Mouse (Mus musculus): ENCODE results near the gene Creg2.

The Creg2 gene

GRCm38 (mm10) chr1:39650435-39651240 is 636 bp downstream of the Creg2 start:
- DNase-seq (ENCODE audit: low spot score): peak; percentile 35

GRCm38 (mm10) chr1:39649691-39650434 is 1.4 kb downstream of the Creg2 start:
- no peak for DNase-seq (ENCODE audit: low spot score)

- DNase-seq (ENCODE audit: low spot score): no peak
Measured at GRCm38 (mm10) chr1:39648584-39648983, 2.7 kb downstream of the Creg2 start.

GRCm38 (mm10) chr1:39645905-39646759 is 5.1 kb downstream of the Creg2 start:
- DNase-seq (ENCODE audit: low spot score): no peak

- DNase-seq (ENCODE audit: low spot score): no peak
Measured at GRCm38 (mm10) chr1:39644333-39644732, 6.9 kb downstream of the Creg2 start.

- no peak for DNase-seq (ENCODE audit: low spot score)
Measured at GRCm38 (mm10) chr1:39641667-39642066, 9.6 kb downstream of the Creg2 start.

- DNase-seq (ENCODE audit: low spot score): no peak
Measured at GRCm38 (mm10) chr1:39637139-39637538, 14.1 kb downstream of the Creg2 start.

- no peak for DNase-seq (ENCODE audit: low spot score)
Measured at GRCm38 (mm10) chr1:39636660-39637059, 14.6 kb downstream of the Creg2 start.

GRCm38 (mm10) chr1:39636196-39636595 is 15.1 kb downstream of the Creg2 start:
- DNase-seq (ENCODE audit: low spot score): no peak

- no peak for DNase-seq (ENCODE audit: low spot score)
Measured at GRCm38 (mm10) chr1:39628606-39629005, 22.7 kb downstream of the Creg2 start.

GRCm38 (mm10) chr1:39625491-39625890 is 25.8 kb downstream of the Creg2 start:
- DNase-seq (ENCODE audit: low spot score): no peak

- no peak for DNase-seq (ENCODE audit: low spot score)
Measured at GRCm38 (mm10) chr1:39623729-39624128, 27.5 kb downstream of the Creg2 start.

- no peak for DNase-seq (ENCODE audit: low spot score)
Measured at GRCm38 (mm10) chr1:39623106-39623505, 28.2 kb downstream of the Creg2 start.

- DNase-seq (ENCODE audit: low spot score): no peak
Measured at GRCm38 (mm10) chr1:39618524-39618923, 32.8 kb downstream of the Creg2 start.

- no peak for DNase-seq (ENCODE audit: low spot score)
Measured at GRCm38 (mm10) chr1:39615526-39615925, 35.7 kb downstream of the Creg2 start.

- DNase-seq (ENCODE audit: low spot score): peak; percentile 25
Measured at GRCm38 (mm10) chr1:39614462-39615279, 36.6 kb downstream of the Creg2 start.

- DNase-seq (ENCODE audit: low spot score): no peak
Measured at GRCm38 (mm10) chr1:39613061-39613460, 38.2 kb downstream of the Creg2 start.

GRCm38 (mm10) chr1:39612491-39612890 is 38.8 kb downstream of the Creg2 start:
- DNase-seq (ENCODE audit: low spot score): no peak

- no peak for DNase-seq (ENCODE audit: low spot score)
Measured at GRCm38 (mm10) chr1:39608534-39608933, 42.7 kb downstream of the Creg2 start.

GRCm38 (mm10) chr1:39602477-39602876 is 48.8 kb downstream of the Creg2 start:
- no peak for DNase-seq (ENCODE audit: low spot score)

- peak; percentile 12 for DNase-seq (ENCODE audit: low spot score)
Measured at GRCm38 (mm10) chr1:39598726-39599125, 52.5 kb downstream of the Creg2 start.
